Mouse (Mus musculus): ENCODE measurements around the gene Xpnpep1. TPM values are rescaled to one million over a fixed set of nuclear protein-coding genes. Genes with fewer than 3 reads are reported as not detected.

The Xpnpep1 gene
- polyA plus RNA-seq, 1 experiment from 2014 or later: 111 TPM

DNA sequence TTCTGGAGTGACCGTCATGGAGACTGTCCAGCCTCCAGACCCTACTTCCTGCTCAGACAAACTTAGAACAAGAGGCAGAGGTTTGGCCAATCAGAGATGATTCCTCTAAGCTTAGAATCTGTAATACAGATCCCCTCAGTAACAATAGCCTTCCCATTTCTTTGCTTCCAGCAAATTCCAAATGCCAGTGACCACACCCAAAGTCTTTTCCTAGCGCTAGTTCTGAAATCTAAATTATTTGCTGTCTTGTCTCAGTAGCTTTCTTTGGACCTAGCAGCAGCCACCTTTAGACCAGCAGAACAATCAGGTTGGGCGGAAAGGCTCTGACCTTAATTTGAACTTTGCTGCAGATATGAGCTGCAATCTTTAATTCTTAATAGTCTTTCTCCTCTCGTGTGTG, 30.9 kb upstream of the Xpnpep1 start:
- no peak overlapping the region for H3K4me3 ChIP-seq (ENCODE audit: low read depth, low read length)
- H3K4me2 ChIP-seq (replicated peaks; ENCODE audit: low read depth): no peak overlapping the region
- WGBS: 25% methylated on average over 4 of the region's 4 CpGs
- H3K4me1 ChIP-seq (replicated peaks; ENCODE audit: control insufficient read depth, insufficient read depth): peaks cover 7% of the 10 kb centered on the region
- no peak for DNase-seq (ENCODE audit: low spot score)
- H3K27me3 ChIP-seq (ENCODE audit: control insufficient read depth, insufficient read depth, low read length): no peaks in the 10 kb centered on the region
- no peaks in the 10 kb centered on the region for H3K36me3 ChIP-seq (ENCODE audit: control insufficient read depth, insufficient read depth, low read length)
- ATAC-seq (ENCODE audit: low FRiP score, low TSS enrichment): no peak; the same call in 1 of the 2 replicates
- TF ChIP-seq EP300 (optimal IDR thresholded peaks at IDR 0.05): no peak
- TF ChIP-seq CTCF (IDR thresholded peaks at IDR 0.05; ENCODE audit: low read depth): no peak
- H3K27ac ChIP-seq (replicated peaks): 0 out of 2 replicates have a peak overlapping the region, but pooled peaks have one; percentile 35
- no peaks in the 10 kb centered on the region for H3K9me3 ChIP-seq (ENCODE audit: control insufficient read depth, low read length)
- no peak overlapping the region for H3K9ac ChIP-seq (ENCODE audit: low read length)

DNA sequence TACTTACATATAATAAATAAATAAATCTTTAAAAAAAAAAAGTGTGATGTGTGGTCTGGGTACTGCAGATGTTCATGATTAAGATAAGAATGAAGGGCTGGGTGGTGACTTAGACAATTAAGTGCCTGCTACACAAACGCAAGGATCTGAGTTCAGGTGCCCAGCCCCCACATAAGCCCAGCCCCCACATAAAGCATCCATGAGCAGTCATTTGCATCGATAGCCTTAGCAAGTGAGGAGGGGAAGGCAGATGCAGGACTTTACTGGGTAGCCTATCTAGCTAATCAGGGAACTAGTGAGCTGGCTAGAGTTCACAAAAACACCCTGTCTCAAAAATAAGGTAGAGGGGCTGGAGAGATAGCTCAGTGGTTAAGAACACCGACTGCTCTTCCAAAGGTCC, 29.4 kb upstream of the Xpnpep1 start:
- no peak for ATAC-seq (ENCODE audit: low FRiP score, low TSS enrichment)
- 81% methylated on average over 3 of the region's 3 CpGs for WGBS
- TF ChIP-seq CTCF (IDR thresholded peaks at IDR 0.05; ENCODE audit: low read depth) (no peak), EP300 (optimal IDR thresholded peaks at IDR 0.05) (no peak)

DNA sequence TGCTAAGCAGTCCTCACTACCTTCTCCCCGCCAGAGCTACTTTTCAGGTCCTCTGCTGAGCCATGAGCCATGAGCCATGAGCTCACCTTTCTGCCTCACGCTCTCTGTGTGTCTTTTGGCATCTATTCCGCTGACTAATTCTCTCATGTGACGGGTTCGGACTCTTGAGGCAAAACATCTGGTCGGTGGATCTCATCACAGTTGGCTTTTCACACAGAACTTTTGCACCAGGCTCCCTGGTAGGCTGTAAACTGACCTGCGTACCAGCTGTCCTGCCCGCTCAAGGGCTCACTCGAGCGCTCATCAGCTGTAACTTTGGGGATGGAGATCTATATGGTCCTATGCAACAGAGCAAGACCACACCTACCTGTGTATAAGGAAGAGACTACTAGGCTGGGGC, 26.9 kb upstream of the Xpnpep1 start:
- TF ChIP-seq CTCF (IDR thresholded peaks at IDR 0.05; ENCODE audit: low read depth) (no peak), EP300 (optimal IDR thresholded peaks at IDR 0.05) (no peak)
- Histone ChIP-seq H3K4me1 (replicated peaks; ENCODE audit: control insufficient read depth, insufficient read depth) (peaks cover 3% of the 10 kb centered on the region; the same call in 1 of the 2 replicates), H3K27me3 (ENCODE audit: control insufficient read depth, insufficient read depth, low read length) (no peaks in the 10 kb centered on the region), H3K27ac (replicated peaks) (peak overlapping the region; percentile 63), H3K4me3 (ENCODE audit: low read depth, low read length) (no peak overlapping the region), H3K9ac (ENCODE audit: low read length) (no peak overlapping the region), H3K9me3 (ENCODE audit: control insufficient read depth, low read length) (no peaks in the 10 kb centered on the region), H3K4me2 (replicated peaks; ENCODE audit: low read depth) (peak overlapping the region; percentile 23; the same call in 1 of the 2 replicates), H3K36me3 (ENCODE audit: control insufficient read depth, insufficient read depth, low read length) (no peaks in the 10 kb centered on the region)
- DNase-seq (ENCODE audit: low spot score): no peak
- peak; percentile 72 for ATAC-seq (ENCODE audit: low FRiP score, low TSS enrichment)
- 27% methylated on average over 10 of the region's 10 CpGs for WGBS

More for the DNA sequence above, 29.4 kb upstream of the Xpnpep1 start:
- no peak for DNase-seq (ENCODE audit: low spot score)
- peaks cover 3% of the 10 kb centered on the region; the same call in 1 of the 2 replicates for H3K4me1 ChIP-seq (replicated peaks; ENCODE audit: control insufficient read depth, insufficient read depth)
- H3K9me3 ChIP-seq (ENCODE audit: control insufficient read depth, low read length): no peaks in the 10 kb centered on the region
- no peak overlapping the region for H3K27ac ChIP-seq (replicated peaks)
- no peaks in the 10 kb centered on the region for H3K27me3 ChIP-seq (ENCODE audit: control insufficient read depth, insufficient read depth, low read length)
- H3K9ac ChIP-seq (ENCODE audit: low read length): no peak overlapping the region
- H3K4me3 ChIP-seq (ENCODE audit: low read depth, low read length): no peak overlapping the region
- no peak overlapping the region for H3K4me2 ChIP-seq (replicated peaks; ENCODE audit: low read depth)
- H3K36me3 ChIP-seq (ENCODE audit: control insufficient read depth, insufficient read depth, low read length): no peaks in the 10 kb centered on the region

DNA sequence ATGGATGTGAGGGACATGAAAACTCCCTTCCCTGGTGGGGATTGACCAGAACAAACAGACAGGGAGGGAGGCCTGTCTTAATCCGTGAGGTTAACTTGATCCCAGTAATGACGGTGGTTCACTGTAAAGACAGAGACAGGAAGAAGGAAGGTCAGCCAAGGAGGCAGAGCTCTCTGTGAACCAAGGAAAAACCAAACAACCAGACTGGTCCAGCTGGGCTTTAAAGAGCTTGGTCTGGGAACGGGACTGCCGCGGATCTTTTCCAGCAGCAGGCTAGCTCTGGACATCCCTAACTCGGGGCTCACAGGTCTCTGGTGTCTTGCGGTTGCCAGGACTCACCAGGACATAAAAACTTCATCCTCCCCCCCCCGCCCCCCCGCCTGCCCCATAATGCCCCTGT, 26.5 kb upstream of the Xpnpep1 start:
- peaks cover 3% of the 10 kb centered on the region; the same call in 1 of the 2 replicates for H3K4me1 ChIP-seq (replicated peaks; ENCODE audit: control insufficient read depth, insufficient read depth)
- no peak overlapping the region for H3K4me3 ChIP-seq (ENCODE audit: low read depth, low read length)
- no peak for DNase-seq (ENCODE audit: low spot score)
- no peak for TF ChIP-seq CTCF (IDR thresholded peaks at IDR 0.05; ENCODE audit: low read depth)
- no peak for TF ChIP-seq EP300 (optimal IDR thresholded peaks at IDR 0.05)
- H3K36me3 ChIP-seq (ENCODE audit: control insufficient read depth, insufficient read depth, low read length): no peaks in the 10 kb centered on the region
- peak; percentile 34; the same call in 1 of the 2 replicates for ATAC-seq (ENCODE audit: low FRiP score, low TSS enrichment)
- H3K9me3 ChIP-seq (ENCODE audit: control insufficient read depth, low read length): no peaks in the 10 kb centered on the region
- H3K27me3 ChIP-seq (ENCODE audit: control insufficient read depth, insufficient read depth, low read length): no peaks in the 10 kb centered on the region
- peak overlapping the region; percentile 23; the same call in 1 of the 2 replicates for H3K4me2 ChIP-seq (replicated peaks; ENCODE audit: low read depth)
- no peak overlapping the region for H3K9ac ChIP-seq (ENCODE audit: low read length)
- peak overlapping the region; percentile 63 for H3K27ac ChIP-seq (replicated peaks)
- 27% methylated on average over 9 of the region's 9 CpGs for WGBS

DNA sequence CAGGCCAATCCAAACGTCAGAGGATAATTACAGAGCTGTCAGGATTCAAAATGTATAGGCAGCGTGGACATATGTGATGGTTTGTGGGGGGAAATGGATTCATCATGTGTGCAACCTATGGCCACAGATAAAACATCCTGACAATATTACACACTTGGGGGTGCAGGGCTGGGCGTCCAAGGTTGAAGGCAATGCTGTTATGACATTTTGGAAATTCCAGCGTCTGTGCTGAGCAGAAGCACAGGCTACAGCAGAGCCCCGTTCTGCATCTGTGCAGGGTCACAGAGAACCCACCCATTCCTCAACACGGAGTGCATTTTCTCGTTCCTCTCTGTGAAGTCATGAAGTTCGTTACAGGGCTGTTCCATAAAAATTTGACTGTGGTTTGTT, 25.0 kb upstream of the Xpnpep1 start:
- Histone ChIP-seq H3K27ac (replicated peaks) (no peak overlapping the region), H3K4me1 (replicated peaks; ENCODE audit: control insufficient read depth, insufficient read depth) (peaks cover 3% of the 10 kb centered on the region; the same call in 1 of the 2 replicates), H3K36me3 (ENCODE audit: control insufficient read depth, insufficient read depth, low read length) (no peaks in the 10 kb centered on the region), H3K27me3 (ENCODE audit: control insufficient read depth, insufficient read depth, low read length) (no peaks in the 10 kb centered on the region), H3K9ac (ENCODE audit: low read length) (no peak overlapping the region), H3K4me2 (replicated peaks; ENCODE audit: low read depth) (no peak overlapping the region), H3K4me3 (ENCODE audit: low read depth, low read length) (no peak overlapping the region), H3K9me3 (ENCODE audit: control insufficient read depth, low read length) (no peaks in the 10 kb centered on the region)
- TF ChIP-seq CTCF (IDR thresholded peaks at IDR 0.05; ENCODE audit: low read depth) (no peak), EP300 (optimal IDR thresholded peaks at IDR 0.05) (no peak)
- DNase-seq (ENCODE audit: low spot score): no peak
- WGBS: 45% methylated on average over 8 of the region's 8 CpGs
- no peak for ATAC-seq (ENCODE audit: low FRiP score, low TSS enrichment)

DNA sequence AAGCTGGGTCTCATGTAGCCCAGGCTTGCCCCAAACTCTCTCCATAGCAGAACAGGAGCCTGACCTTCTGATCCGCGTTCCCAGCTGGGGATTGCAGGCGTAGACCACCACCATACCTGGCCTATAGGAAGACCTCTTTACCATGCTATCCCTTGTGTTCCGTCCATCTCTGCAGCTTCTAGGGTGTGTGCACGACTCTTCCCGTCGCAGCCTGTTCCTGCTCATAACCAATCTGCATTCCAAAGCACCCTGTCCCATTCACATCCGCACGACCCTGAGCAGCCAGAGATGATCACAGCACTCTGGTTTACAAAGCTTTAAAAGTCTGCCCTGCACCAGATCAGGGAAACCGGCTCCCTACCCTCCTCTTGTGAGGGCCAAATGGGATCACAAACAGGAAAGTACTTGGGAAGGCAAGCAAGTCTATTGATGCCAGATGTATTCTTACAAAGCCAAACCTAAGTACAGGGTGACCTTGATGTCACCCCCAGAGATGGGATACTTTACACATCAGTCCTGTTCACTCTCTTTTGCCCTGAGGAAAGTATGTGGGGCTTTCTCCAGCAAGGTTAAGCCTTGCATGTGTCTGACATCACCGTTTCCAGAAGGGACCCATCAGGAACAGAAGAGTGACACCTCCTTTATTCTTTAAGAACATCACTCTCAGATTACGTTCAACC, 24.4 kb upstream of the Xpnpep1 start:
- DNase-seq (ENCODE audit: low spot score) (no peak), ATAC-seq (ENCODE audit: low FRiP score, low TSS enrichment) (no peak)
- no peaks in the 10 kb centered on the region for H3K27me3 ChIP-seq (ENCODE audit: control insufficient read depth, insufficient read depth, low read length)
- no peaks in the 10 kb centered on the region for H3K9me3 ChIP-seq (ENCODE audit: control insufficient read depth, low read length)
- no peaks in the 10 kb centered on the region for H3K36me3 ChIP-seq (ENCODE audit: control insufficient read depth, insufficient read depth, low read length)
- H3K4me1 ChIP-seq (replicated peaks; ENCODE audit: control insufficient read depth, insufficient read depth): peaks cover 3% of the 10 kb centered on the region; the same call in 1 of the 2 replicates
- no peak overlapping the region for H3K9ac ChIP-seq (ENCODE audit: low read length)
- WGBS: 62% methylated on average over 12 of the region's 12 CpGs
- TF ChIP-seq EP300 (optimal IDR thresholded peaks at IDR 0.05) (no peak), CTCF (IDR thresholded peaks at IDR 0.05; ENCODE audit: low read depth) (no peak)
- no peak overlapping the region for H3K27ac ChIP-seq (replicated peaks)
- H3K4me2 ChIP-seq (replicated peaks; ENCODE audit: low read depth): no peak overlapping the region
- no peak overlapping the region for H3K4me3 ChIP-seq (ENCODE audit: low read depth, low read length)

Measured in stomach, postnatal 0 days (tissue).